Mouse (Mus musculus) embryonic facial prominence, embryonic 14.5 days (tissue): ENCODE data around the gene Olfr420. TPM values are rescaled to one million over a fixed set of nuclear protein-coding genes. Genes with fewer than 3 reads are reported as not detected.

ENCODE experiments used
- ATAC-seq: fragments of 200-750 bp; cut with Nextera tagmentation; 2 replicates; pipeline ENCODE4 v1.8.0; 2017; ENCODE audit warnings: low read depth, moderate number of reproducible peaks, moderate TSS enrichment
- DNase-seq: peaks from one replicate; pipeline ENCODE4 v3.0.0-alpha.2; 2015; ENCODE audit warnings: low spot score
- H3K27ac ChIP-seq: fragments of 300-500 bp; sonication (generic); replicated peaks from 2 replicates; pipeline ENCODE4 v1.5.1; 2014; ENCODE audit warnings: low read depth, mild to moderate bottlenecking, low read length, moderate library complexity
- H3K27me3 ChIP-seq: fragments of 300-500 bp; sonication (generic); replicated peaks from 2 replicates; pipeline ENCODE4 v1.6.1; 2014; ENCODE audit warnings: low read length; ENCODE audit not compliant: control insufficient read depth, insufficient read depth
- H3K36me3 ChIP-seq: fragments of 300-500 bp; sonication (generic); 2 replicates; pipeline ENCODE4 v1.6.1; 2014; ENCODE audit warnings: low read length, mixed read lengths; ENCODE audit not compliant: control insufficient read depth, insufficient read depth
- H3K4me1 ChIP-seq: fragments of 300-500 bp; sonication (generic); 2 replicates; pipeline ENCODE4 v1.6.1; 2014; ENCODE audit warnings: antibody characterized with exemption, low read length; ENCODE audit not compliant: control insufficient read depth, insufficient read depth
- H3K4me2 ChIP-seq: fragments of 300-500 bp; sonication (generic); 2 replicates; pipeline ENCODE4 v1.6.1; 2014; ENCODE audit warnings: low read depth, mild to moderate bottlenecking, low read length, moderate library complexity, mixed read lengths
- H3K4me3 ChIP-seq: fragments of 300-500 bp; sonication (generic); 2 replicates; pipeline ENCODE4 v1.5.1; 2014; ENCODE audit warnings: low read depth, mild to moderate bottlenecking, low read length
- H3K9ac ChIP-seq: fragments of 300-500 bp; sonication (generic); 2 replicates; pipeline ENCODE4 v1.6.1; 2014; ENCODE audit warnings: low read depth, mild to moderate bottlenecking, low read length, moderate library complexity, mixed read lengths
- H3K9me3 ChIP-seq: fragments of 300-500 bp; sonication (generic); 2 replicates; pipeline ENCODE4 v1.6.1; 2016; ENCODE audit warnings: low read length; ENCODE audit not compliant: control insufficient read depth
- WGBS: fragments of 180-500 bp; shearing (Covaris S2); extraction: QIAGEN DNeasy Blood & Tissue Kit; methylation state at CpG from one replicate; pipeline ENCODE4 v1.1.7; 2014; 5-methylcytosine and 5-hydroxymethylcytosine counted together
- polyA plus RNA-seq: library from polyadenylated mRNA; unstranded; fragments of >200 nt; fragmentation: Nextera tagmentation; extraction: Ambion mirVana; gene quantifications from 2 replicates; pipeline ENCODE4 v1.2.1, GENCODE M21; 2014

Gene Olfr420
- polyA plus RNA-seq: not detected in 2 replicates

DNA sequence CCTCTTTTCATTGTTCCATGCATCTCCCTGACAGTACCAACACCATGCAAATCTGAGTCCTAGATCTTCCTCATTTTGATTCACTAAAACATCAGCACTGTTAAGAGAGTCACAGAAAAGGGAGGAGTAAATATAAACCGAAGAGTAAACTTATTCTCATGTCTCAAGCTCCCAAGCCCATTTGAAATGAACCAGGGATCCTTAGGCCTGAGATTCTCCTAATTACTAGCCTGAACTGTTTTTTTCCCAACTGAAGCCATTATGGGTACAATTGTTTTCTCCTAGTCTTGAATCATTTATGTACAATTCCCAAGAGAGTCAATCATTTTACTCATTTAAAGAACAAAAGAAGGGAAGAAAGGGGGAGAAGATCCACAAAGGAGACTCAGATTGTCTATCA, at the start of gene Olfr420:
Gene Olfr420, plus strand, starts transcription at position 301 of the 400 bp plus-strand sequence.
- no peak within 1 kb of the TSS for H3K9ac ChIP-seq
- ATAC-seq (no peak), DNase-seq (no peak)
- H3K4me1 ChIP-seq: no peaks in the 10 kb centered on the region
- no peak within 1 kb of the TSS for H3K27ac ChIP-seq
- H3K36me3 ChIP-seq: no peaks in the 10 kb centered on the region
- H3K27me3 ChIP-seq: no peaks in the 10 kb centered on the region
- no peak within 1 kb of the TSS for H3K4me3 ChIP-seq
- H3K4me2 ChIP-seq: no peak within 1 kb of the TSS
- WGBS: 76% methylated on average over 1 of the region's 1 CpGs
- no peaks in the 10 kb centered on the region for H3K9me3 ChIP-seq

DNA sequence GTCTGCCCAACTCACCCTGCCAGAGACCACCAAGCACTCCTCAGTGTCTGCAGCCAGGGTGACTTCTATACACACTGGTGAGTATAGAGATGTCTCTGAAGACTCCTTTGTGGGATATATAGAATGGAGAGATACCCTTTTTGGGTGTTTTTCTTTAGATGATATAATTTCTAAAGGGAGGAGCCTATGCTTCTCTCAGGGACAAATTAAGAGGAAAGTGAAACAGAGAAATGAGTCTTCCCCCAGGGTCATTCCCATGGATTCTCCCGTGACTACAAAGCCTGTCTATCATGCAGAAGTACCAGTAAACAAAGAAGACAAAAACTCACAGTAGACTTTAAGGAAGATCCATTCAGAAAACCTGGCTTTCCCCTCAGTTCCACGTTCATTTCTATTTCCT, 34.4 kb upstream of the Olfr420 start, which contains the start of gene Olfr231:
Gene Olfr231, minus strand, starts transcription at position 101 of the 400 bp plus-strand sequence.
- no peak within 1 kb of the TSS for H3K4me2 ChIP-seq
- WGBS: 53% methylated on average over 2 of the region's 2 CpGs
- DNase-seq (no peak), ATAC-seq (no peak)
- H3K9me3 ChIP-seq: no peaks in the 10 kb centered on the region
- H3K9ac ChIP-seq: no peak within 1 kb of the TSS
- H3K27me3 ChIP-seq: no peaks in the 10 kb centered on the region
- H3K4me1 ChIP-seq: no peaks in the 10 kb centered on the region
- H3K4me3 ChIP-seq: no peak within 1 kb of the TSS
- no peak within 1 kb of the TSS for H3K27ac ChIP-seq
- no peaks in the 10 kb centered on the region for H3K36me3 ChIP-seq

DNA sequence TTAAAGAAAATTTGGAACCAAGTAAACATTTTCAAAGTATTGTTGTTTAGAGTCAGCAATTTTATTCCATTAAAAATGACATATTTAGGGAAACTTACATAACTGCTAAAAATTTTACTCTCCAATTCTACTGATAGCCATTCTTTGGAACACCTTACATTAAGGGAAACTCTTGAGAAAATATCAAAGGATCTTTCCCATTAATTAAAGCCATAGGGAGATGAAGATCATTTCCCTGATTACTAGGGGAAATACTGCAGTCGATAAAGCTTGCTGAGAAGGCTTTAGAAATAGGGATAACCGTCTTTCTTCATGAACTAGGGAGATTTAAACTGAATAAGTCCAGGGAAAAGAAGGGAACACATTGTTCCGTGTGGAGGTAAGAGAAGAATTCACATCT, 24.2 kb upstream of the Olfr420 start, which contains the start of gene Olfr424:
Gene Olfr424, plus strand, starts transcription at position 301 of the 400 bp plus-strand sequence.
- H3K27me3 ChIP-seq: no peaks in the 10 kb centered on the region
- DNase-seq: no peak
- no peak within 1 kb of the TSS for H3K4me2 ChIP-seq
- no peak within 1 kb of the TSS for H3K27ac ChIP-seq
- WGBS: 71% methylated on average over 3 of the region's 3 CpGs
- no peak for ATAC-seq
- no peaks in the 10 kb centered on the region for H3K9me3 ChIP-seq
- H3K4me3 ChIP-seq: no peak within 1 kb of the TSS
- no peaks in the 10 kb centered on the region for H3K36me3 ChIP-seq
- H3K4me1 ChIP-seq: no peaks in the 10 kb centered on the region
- no peak within 1 kb of the TSS for H3K9ac ChIP-seq

DNA sequence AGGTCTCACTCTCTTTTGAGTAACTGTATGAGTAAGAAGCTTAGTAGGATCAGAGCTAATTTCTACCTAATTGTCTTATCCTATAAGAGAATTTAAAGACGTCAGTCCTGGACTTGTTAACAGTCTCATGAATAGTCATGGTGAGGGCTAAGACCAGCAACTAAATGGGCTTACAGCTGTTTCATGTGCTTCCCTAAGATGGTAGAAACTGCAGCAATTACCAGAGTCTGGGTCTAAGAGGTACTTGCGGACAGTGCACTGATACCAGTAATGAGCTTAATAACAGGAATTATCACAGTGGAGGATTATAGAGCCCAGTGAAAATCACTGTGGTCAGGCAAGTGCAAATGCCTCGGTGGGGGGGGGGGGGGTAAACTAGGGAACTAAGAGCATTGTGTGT, 23.4 kb upstream of the Olfr420 start:
- no peaks in the 10 kb centered on the region for H3K4me1 ChIP-seq
- no peak overlapping the region for H3K27ac ChIP-seq
- 66% methylated on average over 3 of the region's 3 CpGs for WGBS
- no peak for ATAC-seq
- no peaks in the 10 kb centered on the region for H3K27me3 ChIP-seq
- no peak for DNase-seq
- no peaks in the 10 kb centered on the region for H3K9me3 ChIP-seq
- no peak overlapping the region for H3K4me3 ChIP-seq
- H3K36me3 ChIP-seq: no peaks in the 10 kb centered on the region
- H3K4me2 ChIP-seq: no peak overlapping the region
- no peak overlapping the region for H3K9ac ChIP-seq

DNA sequence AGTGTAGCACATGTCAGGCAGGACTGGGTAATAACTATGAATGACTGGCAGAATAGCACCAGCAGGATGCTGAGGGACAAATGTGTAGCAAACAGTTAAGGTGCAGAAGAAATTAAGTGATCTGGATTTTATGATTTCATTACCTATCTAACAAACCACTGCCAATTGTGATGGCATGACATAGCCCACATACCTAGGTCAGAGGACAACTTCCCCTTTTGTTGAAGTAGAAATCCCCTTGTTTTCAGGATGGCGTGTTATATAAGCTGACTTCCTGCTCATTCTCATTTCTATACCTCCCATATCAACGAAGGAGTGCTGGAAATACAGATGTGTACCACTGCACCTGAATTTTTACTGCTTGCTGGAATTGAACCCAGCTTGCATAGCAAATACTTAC, 14.0 kb upstream of the Olfr420 start:
- Histone ChIP-seq H3K27me3 (no peaks in the 10 kb centered on the region), H3K27ac (no peak overlapping the region), H3K4me3 (no peak overlapping the region), H3K9ac (no peak overlapping the region), H3K4me1 (no peaks in the 10 kb centered on the region), H3K4me2 (no peak overlapping the region), H3K9me3 (no peaks in the 10 kb centered on the region), H3K36me3 (no peaks in the 10 kb centered on the region)
- DNase-seq (no peak), ATAC-seq (no peak)
- 74% methylated on average over 2 of the region's 2 CpGs for WGBS

DNA sequence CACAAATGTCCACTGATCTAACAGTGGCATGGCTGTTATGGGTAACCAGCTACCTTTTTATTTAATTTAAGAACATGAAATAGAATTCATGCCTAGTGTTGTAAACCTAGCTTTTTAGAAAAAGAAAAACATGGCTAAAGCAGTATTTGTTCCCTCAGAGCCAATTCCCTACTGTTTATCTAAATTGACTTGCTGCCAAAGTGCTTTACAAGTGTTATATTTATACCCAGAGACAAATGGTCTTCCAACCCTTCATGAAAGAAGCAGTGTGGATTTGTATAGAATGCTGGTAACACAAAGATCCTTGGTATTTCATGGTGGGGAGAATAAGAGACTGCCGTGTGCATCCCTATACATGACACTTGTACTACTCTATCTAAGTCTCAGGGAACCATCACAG, 8.7 kb upstream of the Olfr420 start:
- H3K36me3 ChIP-seq: no peaks in the 10 kb centered on the region
- no peaks in the 10 kb centered on the region for H3K9me3 ChIP-seq
- H3K4me3 ChIP-seq: no peak overlapping the region
- no peaks in the 10 kb centered on the region for H3K4me1 ChIP-seq
- DNase-seq (no peak), ATAC-seq (no peak)
- no peak overlapping the region for H3K27ac ChIP-seq
- no peak overlapping the region for H3K4me2 ChIP-seq
- H3K27me3 ChIP-seq: no peaks in the 10 kb centered on the region
- 90% methylated on average over 1 of the region's 1 CpGs for WGBS
- H3K9ac ChIP-seq: no peak overlapping the region

DNA sequence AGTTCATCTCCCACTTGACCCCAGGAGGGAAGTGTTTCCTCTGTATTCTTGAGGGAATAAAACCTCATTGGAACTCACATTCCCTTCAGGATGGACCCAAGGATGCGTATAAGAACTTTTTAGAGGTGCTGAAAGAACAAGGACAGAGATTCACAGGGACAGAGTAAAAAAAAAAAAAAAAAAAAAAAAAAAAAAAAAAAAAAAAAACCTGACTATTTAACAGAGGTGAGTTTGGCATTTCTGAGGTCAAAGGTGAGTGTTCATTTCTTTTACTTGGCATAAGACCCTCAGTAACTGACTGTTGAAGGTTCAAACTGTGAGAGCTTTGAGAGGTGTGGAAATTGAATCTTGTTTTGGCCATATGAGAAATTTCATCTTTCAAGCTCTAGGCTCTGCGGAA, 6.1 kb upstream of the Olfr420 start:
- Histone ChIP-seq H3K27me3 (no peaks in the 10 kb centered on the region), H3K9ac (no peak overlapping the region), H3K4me2 (no peak overlapping the region), H3K27ac (no peak overlapping the region), H3K36me3 (no peaks in the 10 kb centered on the region), H3K4me3 (no peak overlapping the region), H3K9me3 (no peaks in the 10 kb centered on the region), H3K4me1 (no peaks in the 10 kb centered on the region)
- no peak for DNase-seq
- WGBS: 78% methylated on average over 2 of the region's 2 CpGs
- no peak for ATAC-seq

DNA sequence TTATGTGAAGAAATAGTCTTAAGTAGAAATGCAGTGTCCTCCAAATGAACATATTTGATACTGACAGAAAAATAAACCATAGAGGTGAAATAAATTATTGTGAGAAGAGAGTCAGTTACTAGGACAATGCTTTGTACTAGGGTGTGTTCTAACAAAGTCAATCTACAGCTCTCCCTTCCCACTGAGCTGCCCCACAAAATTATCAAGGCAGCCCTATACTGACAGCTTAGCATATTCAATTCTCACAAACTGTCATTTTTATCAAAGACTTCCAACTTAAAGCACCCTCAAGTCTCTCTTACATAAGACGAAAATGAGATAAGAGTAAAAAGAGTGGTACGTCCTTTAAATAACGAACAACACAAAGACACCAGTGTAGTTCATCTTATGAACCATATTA, 2.2 kb downstream of the Olfr420 start:
- Histone ChIP-seq H3K27me3 (no peaks in the 10 kb centered on the region), H3K9me3 (no peaks in the 10 kb centered on the region), H3K4me3 (no peak overlapping the region), H3K27ac (no peak overlapping the region), H3K9ac (no peak overlapping the region), H3K4me1 (no peaks in the 10 kb centered on the region), H3K36me3 (no peaks in the 10 kb centered on the region), H3K4me2 (no peak overlapping the region)
- DNase-seq (no peak), ATAC-seq (no peak)
- 89% methylated on average over 3 of the region's 3 CpGs for WGBS

DNA sequence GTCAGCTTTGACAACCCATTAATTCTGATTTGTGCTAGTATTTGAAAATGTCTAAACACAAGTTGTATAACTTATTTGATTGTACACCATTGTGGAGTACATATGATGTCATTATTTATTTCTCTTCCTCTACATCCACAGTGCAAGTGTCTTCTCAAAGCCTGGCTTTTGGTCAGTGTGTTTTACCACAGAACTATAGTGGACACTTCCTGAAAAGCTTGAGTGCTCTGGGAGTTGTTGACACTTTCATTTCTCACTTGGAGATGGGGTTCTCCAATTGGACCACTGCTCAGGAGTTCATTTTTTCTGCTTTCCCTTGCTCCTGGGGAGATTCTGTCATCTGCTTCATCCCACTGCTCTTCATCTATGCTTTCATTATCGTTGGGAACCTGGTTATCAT, 3.1 kb downstream of the Olfr420 start:
- no peak overlapping the region for H3K27ac ChIP-seq
- no peak overlapping the region for H3K9ac ChIP-seq
- H3K4me3 ChIP-seq: no peak overlapping the region
- no peaks in the 10 kb centered on the region for H3K4me1 ChIP-seq
- no peaks in the 10 kb centered on the region for H3K36me3 ChIP-seq
- WGBS: 76% methylated on average over 1 of the region's 1 CpGs
- no peaks in the 10 kb centered on the region for H3K9me3 ChIP-seq
- no peak for ATAC-seq
- no peak overlapping the region for H3K4me2 ChIP-seq
- no peak for DNase-seq
- no peaks in the 10 kb centered on the region for H3K27me3 ChIP-seq
